Mouse (Mus musculus) bone marrow, adult 2 months (tissue): ENCODE measurements around the gene Epha4.

Source experiments
- CTCF ChIP-seq: fragments of 200-500 bp; IDR thresholded peaks from 2 replicates; pipeline ENCODE4 v1.5.1; 2011; ENCODE audit warnings: low read length, control low read depth; ENCODE audit not compliant: control insufficient read depth, insufficient read depth
- POLR2A ChIP-seq: fragments of 200-500 bp; IDR thresholded peaks from 2 replicates; pipeline ENCODE4 v1.6.1; 2011; ENCODE audit warnings: low read depth, mild to moderate bottlenecking, control low read depth, low read length, borderline replicate concordance; ENCODE audit not compliant: control insufficient read depth

DNA sequence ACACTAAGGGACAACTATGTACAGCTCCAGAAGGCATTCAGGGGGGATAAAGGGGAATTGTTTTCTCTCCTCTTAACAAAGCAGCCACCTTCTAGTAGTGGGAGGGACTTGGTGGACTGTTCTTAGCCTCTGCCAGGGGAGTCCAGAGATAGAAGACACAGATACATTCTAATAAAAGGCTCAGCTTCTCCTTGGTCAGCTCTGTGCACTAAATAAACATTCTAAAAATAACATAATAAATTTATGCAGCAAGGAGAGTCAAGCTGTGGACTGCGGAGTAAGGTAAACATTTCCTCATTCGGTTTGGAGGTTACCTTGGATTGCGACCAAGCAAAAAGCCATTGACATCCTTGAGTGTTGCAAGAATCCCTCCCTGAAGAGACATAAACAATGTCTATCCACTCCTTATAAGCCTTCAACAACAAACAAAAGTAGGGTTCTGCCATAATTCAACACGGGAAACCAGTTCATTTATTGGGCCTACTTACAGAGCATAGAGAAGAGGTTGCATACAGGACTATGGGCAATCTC lies 196.2 kb downstream of the Epha4 start:
- no peak for TF ChIP-seq CTCF
- TF ChIP-seq POLR2A, result no peak
